Mouse (Mus musculus) midbrain, embryonic 11.5 days (tissue): ENCODE results near the gene Ubtd2. TPM values are rescaled to one million over a fixed set of nuclear protein-coding genes. Genes with fewer than 3 reads are reported as not detected.
A peak's percentile ranks its signal among the peaks of the same experiment; 100 is the strongest.

Source experiments
- ATAC-seq: fragments of 200-750 bp; cut with Nextera tagmentation; 2 replicates; pipeline ENCODE4 v1.8.0; 2017; ENCODE audit warnings: moderate TSS enrichment, moderate library complexity; ENCODE audit not compliant: low FRiP score
- DNase-seq: peaks from one replicate; pipeline ENCODE4 v3.0.0; 2015; ENCODE audit warnings: low spot score; ENCODE audit errors: missing footprints
- H3K27ac ChIP-seq: fragments of 300-500 bp; sonication (generic); 2 replicates; pipeline ENCODE4 v1.5.1; 2014; ENCODE audit warnings: low read depth, low read length
- H3K27me3 ChIP-seq: fragments of 300-500 bp; sonication (generic); 2 replicates; pipeline ENCODE4 v1.6.1; 2014; ENCODE audit warnings: mild to moderate bottlenecking, low read length, moderate library complexity, mixed read lengths; ENCODE audit not compliant: control insufficient read depth, insufficient read depth
- H3K36me3 ChIP-seq: fragments of 300-500 bp; sonication (generic); 2 replicates; pipeline ENCODE4 v1.6.1; 2014; ENCODE audit warnings: mild to moderate bottlenecking, low read length, moderate library complexity, mixed read lengths; ENCODE audit not compliant: control insufficient read depth, insufficient read depth
- H3K4me1 ChIP-seq: fragments of 300-500 bp; sonication (generic); 2 replicates; pipeline ENCODE4 v1.6.1; 2014; ENCODE audit warnings: low read length; ENCODE audit not compliant: control insufficient read depth, insufficient read depth
- H3K4me2 ChIP-seq: fragments of 300-500 bp; sonication (generic); 2 replicates; pipeline ENCODE4 v1.6.1; 2014; ENCODE audit warnings: mild to moderate bottlenecking, moderate library complexity
- H3K4me3 ChIP-seq: fragments of 300-500 bp; sonication (generic); 2 replicates; pipeline ENCODE4 v1.5.1; 2014; ENCODE audit warnings: low read depth, low read length
- H3K9ac ChIP-seq: fragments of 300-500 bp; sonication (generic); 2 replicates; pipeline ENCODE4 v1.6.1; 2014; ENCODE audit warnings: low read length
- H3K9me3 ChIP-seq: fragments of 300-500 bp; sonication (generic); 2 replicates; pipeline ENCODE4 v1.6.1; 2016; ENCODE audit warnings: low read length; ENCODE audit not compliant: control insufficient read depth
- WGBS: fragments of 180-500 bp; shearing (Covaris S2); extraction: QIAGEN DNeasy Blood & Tissue Kit; methylation state at CpG from one replicate; pipeline ENCODE4 v1.1.7; 2014; 5-methylcytosine and 5-hydroxymethylcytosine counted together
- polyA plus RNA-seq: library from polyadenylated mRNA; unstranded; fragments of >200 nt; fragmentation: Nextera tagmentation; extraction: Ambion mirVana; gene quantifications from 2 replicates; pipeline ENCODE4 v1.2.1, GENCODE M21; 2014

The Ubtd2 gene
- 67.7 and 71.6 TPM in 2 replicates for polyA plus RNA-seq

GRCm38 (mm10) chr11:32454800-32455506 lies at the start of gene Ubtd2:
Ubtd2 (plus strand) TSS chr11:32455370.
- no peaks in the 10 kb centered on the region for H3K36me3 ChIP-seq
- ATAC-seq (peak; percentile 99), DNase-seq (peak; percentile 99)
- H3K9ac ChIP-seq: peak within 1 kb of the TSS; percentile 97
- no peaks in the 10 kb centered on the region for H3K27me3 ChIP-seq
- peak within 1 kb of the TSS; percentile 93 for H3K4me3 ChIP-seq
- peak within 1 kb of the TSS; percentile 91 for H3K27ac ChIP-seq
- no peaks in the 10 kb centered on the region for H3K9me3 ChIP-seq
- peak within 1 kb of the TSS; percentile 91 for H3K4me2 ChIP-seq
- WGBS: under 1% methylated on average over 76 of the region's 86 CpGs
- H3K4me1 ChIP-seq: peaks cover 8% of the 10 kb centered on the region

GRCm38 (mm10) chr11:32407863-32408262 lies 47.3 kb upstream of the Ubtd2 start:
- Histone ChIP-seq H3K9me3 (no peaks in the 10 kb centered on the region), H3K4me2 (no peak overlapping the region), H3K27me3 (no peaks in the 10 kb centered on the region), H3K27ac (no peak overlapping the region), H3K4me3 (no peak overlapping the region), H3K36me3 (peaks cover 18% of the 10 kb centered on the region), H3K4me1 (peaks cover 3% of the 10 kb centered on the region; the same call in 1 of the 2 replicates), H3K9ac (no peak overlapping the region)
- DNase-seq: no peak
- no peak for ATAC-seq
- 78% methylated on average over 3 of the region's 3 CpGs for WGBS

DNA sequence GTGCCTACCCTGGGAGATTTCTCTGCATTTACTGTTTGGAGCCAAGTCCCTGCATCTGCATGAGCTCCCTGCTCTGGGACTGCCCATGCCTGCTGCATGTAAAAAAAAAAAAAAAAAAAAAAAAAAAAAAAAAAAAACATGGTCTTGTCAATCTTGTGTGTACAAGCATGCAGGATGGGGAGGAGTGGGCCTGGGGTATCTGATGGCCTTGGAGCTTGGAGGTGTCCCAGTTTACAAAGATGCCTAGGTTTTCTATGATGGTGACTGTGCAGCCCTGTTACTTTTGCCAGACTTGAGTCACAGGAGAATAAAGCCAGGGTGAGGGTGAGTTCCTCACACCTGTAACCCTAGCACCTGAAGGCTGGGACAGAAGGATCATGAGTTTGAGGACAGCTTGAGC lies 46.1 kb upstream of the Ubtd2 start:
- Histone ChIP-seq H3K4me2 (no peak overlapping the region), H3K4me3 (no peak overlapping the region), H3K9me3 (no peaks in the 10 kb centered on the region), H3K9ac (no peak overlapping the region), H3K36me3 (peaks cover 18% of the 10 kb centered on the region), H3K27me3 (no peaks in the 10 kb centered on the region), H3K4me1 (peaks cover 3% of the 10 kb centered on the region; the same call in 1 of the 2 replicates), H3K27ac (no peak overlapping the region)
- no peak for DNase-seq
- no peak for ATAC-seq

GRCm38 (mm10) chr11:32409823-32410562 lies 45.2 kb upstream of the Ubtd2 start:
- Histone ChIP-seq H3K4me2 (no peak overlapping the region), H3K27ac (no peak overlapping the region), H3K4me3 (no peak overlapping the region), H3K4me1 (peaks cover 3% of the 10 kb centered on the region; the same call in 1 of the 2 replicates), H3K9ac (no peak overlapping the region), H3K9me3 (no peaks in the 10 kb centered on the region), H3K36me3 (peaks cover 18% of the 10 kb centered on the region), H3K27me3 (no peaks in the 10 kb centered on the region)
- 91% methylated on average over 11 of the region's 11 CpGs for WGBS
- no peak for DNase-seq
- ATAC-seq: no peak

DNA sequence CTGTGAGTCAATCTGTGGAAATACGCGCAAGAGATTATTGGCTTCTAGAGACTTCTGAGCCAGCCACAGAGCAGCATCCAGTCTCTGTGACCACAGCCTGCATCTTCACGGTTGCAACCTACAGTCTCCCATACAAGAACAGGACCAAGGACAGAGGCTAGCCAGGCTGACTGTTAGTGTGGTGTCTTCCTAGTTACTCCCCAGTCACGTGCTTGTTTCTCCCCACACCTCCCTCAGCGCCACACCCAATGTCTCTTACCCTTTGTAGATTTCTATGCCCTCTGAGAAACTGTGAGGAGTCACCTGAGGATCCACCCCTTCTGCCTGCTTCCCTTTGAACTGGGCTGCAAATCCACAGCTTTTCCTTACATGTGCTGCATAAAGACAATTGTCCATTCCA lies 35.2 kb upstream of the Ubtd2 start:
- no peak for ATAC-seq
- Histone ChIP-seq H3K4me2 (no peak overlapping the region), H3K4me3 (no peak overlapping the region), H3K9me3 (no peaks in the 10 kb centered on the region), H3K27ac (no peak overlapping the region), H3K9ac (no peak overlapping the region), H3K27me3 (no peaks in the 10 kb centered on the region), H3K4me1 (no peaks in the 10 kb centered on the region), H3K36me3 (peaks cover 41% of the 10 kb centered on the region)
- no peak for DNase-seq
- 86% methylated on average over 5 of the region's 5 CpGs for WGBS

DNA sequence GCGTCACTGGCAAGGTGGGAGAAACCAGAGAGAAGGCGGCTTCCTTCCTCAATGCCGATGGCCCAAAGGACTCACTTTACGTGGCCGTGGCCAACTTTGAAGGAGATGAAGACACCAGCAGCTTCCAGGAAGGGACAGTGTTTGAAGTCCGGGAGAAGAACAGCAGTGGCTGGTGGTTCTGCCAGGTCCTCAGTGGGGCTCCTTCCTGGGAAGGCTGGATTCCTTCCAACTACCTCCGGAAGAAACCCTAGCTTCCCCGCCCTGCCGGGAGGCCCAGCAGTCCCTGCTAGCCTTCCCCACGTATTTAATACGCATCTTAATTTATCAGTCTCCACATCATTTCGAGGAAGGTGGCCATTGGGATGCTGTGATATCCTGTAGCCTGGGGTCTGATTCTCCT lies 31.9 kb upstream of the Ubtd2 start:
- WGBS: 92% methylated on average over 12 of the region's 12 CpGs
- peaks cover 34% of the 10 kb centered on the region for H3K36me3 ChIP-seq
- H3K4me3 ChIP-seq: no peak overlapping the region
- no peak overlapping the region for H3K4me2 ChIP-seq
- no peaks in the 10 kb centered on the region for H3K4me1 ChIP-seq
- no peak for DNase-seq
- H3K9me3 ChIP-seq: no peaks in the 10 kb centered on the region
- H3K9ac ChIP-seq: no peak overlapping the region
- no peaks in the 10 kb centered on the region for H3K27me3 ChIP-seq
- no peak for ATAC-seq
- no peak overlapping the region for H3K27ac ChIP-seq

GRCm38 (mm10) chr11:32424600-32424999 lies 30.6 kb upstream of the Ubtd2 start:
- ATAC-seq: no peak
- Histone ChIP-seq H3K36me3 (peaks cover 31% of the 10 kb centered on the region), H3K27me3 (no peaks in the 10 kb centered on the region), H3K27ac (no peak overlapping the region), H3K4me1 (no peaks in the 10 kb centered on the region), H3K4me2 (no peak overlapping the region), H3K4me3 (no peak overlapping the region), H3K9me3 (no peaks in the 10 kb centered on the region), H3K9ac (no peak overlapping the region)
- WGBS: 87% methylated on average over 4 of the region's 4 CpGs
- DNase-seq: no peak

DNA sequence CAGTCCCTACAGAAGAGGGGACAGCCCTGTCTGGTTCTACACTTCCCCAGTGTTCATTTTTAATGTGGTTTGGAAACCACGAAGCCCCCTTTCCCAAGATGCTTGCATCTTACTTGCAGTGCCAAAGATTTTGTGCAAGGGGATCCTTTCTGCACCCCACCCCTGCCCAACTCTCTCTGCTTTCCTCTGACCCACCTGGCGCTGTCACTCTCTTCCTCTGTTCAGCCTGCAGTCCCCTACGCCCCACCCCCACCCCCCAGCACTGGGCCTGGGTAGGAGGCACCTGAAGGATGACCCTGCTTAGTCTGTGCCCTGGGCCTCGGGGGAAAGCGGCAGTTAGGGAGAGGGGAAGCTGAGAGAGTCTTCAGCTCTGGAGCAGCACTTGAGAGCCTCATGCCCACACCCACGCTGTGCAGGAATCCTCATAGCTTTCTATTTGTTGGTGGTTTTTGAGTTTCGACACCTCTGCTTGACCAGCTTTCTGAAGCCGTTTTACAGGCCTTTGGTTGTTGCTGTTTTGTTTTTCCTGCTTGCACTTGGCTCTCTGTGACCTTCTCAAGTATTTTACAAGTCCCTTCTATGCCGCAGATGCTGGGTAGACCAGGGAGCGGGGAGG lies 30.0 kb upstream of the Ubtd2 start:
- Histone ChIP-seq H3K4me3 (no peak overlapping the region), H3K4me1 (no peaks in the 10 kb centered on the region), H3K4me2 (no peak overlapping the region), H3K9me3 (no peaks in the 10 kb centered on the region), H3K36me3 (peaks cover 31% of the 10 kb centered on the region), H3K27ac (no peak overlapping the region), H3K27me3 (no peaks in the 10 kb centered on the region), H3K9ac (no peak overlapping the region)
- ATAC-seq (no peak), DNase-seq (no peak)
- 84% methylated on average over 10 of the region's 10 CpGs for WGBS

DNA sequence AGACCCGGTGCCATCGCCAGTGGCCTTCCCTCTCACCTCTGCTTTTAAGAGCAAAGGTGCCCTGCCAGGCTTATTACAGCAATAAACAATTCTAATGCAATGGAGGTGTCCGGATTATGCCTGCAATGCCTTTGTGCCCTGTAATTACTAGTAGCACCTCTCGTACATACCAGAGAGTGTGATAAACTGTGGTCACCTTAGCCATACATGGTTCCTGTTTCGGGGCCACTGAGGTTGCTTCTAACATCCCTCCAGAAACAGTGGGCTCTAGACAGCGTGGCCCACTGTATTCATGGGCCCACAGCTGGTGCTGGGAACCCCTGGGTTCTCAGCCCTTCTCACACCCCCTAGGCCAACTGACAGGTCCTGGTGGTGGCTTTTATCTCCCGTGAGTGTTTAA lies 27.6 kb upstream of the Ubtd2 start:
- no peaks in the 10 kb centered on the region for H3K4me1 ChIP-seq
- peaks cover 19% of the 10 kb centered on the region for H3K36me3 ChIP-seq
- H3K4me3 ChIP-seq: no peak overlapping the region
- H3K27me3 ChIP-seq: no peaks in the 10 kb centered on the region
- H3K4me2 ChIP-seq: no peak overlapping the region
- no peak overlapping the region for H3K9ac ChIP-seq
- DNase-seq: no peak
- 87% methylated on average over 7 of the region's 7 CpGs for WGBS
- no peaks in the 10 kb centered on the region for H3K9me3 ChIP-seq
- H3K27ac ChIP-seq: no peak overlapping the region
- no peak for ATAC-seq
